Mouse (Mus musculus): ENCODE measurements around the gene Gm16181.

The Gm16181 gene

GRCm38 (mm10) chr17:35272249-35272648 is 51.6 kb downstream of the Gm16181 start:
- DNase-seq (ENCODE audit: low spot score in 2 of 2) = no peak

Data from frontal cortex, postnatal 10 days (tissue).